Mouse (Mus musculus) mature B cell (primary cell): Measurements from ENCODE around the gene Pygm.

Source experiments
- in situ Hi-C: fragments of 300-500 bp; cut with MboI; formaldehyde crosslinking; loops from 2 replicates; pipeline ENCODE4 v1.14.3; 2019

The Pygm gene

DNA sequence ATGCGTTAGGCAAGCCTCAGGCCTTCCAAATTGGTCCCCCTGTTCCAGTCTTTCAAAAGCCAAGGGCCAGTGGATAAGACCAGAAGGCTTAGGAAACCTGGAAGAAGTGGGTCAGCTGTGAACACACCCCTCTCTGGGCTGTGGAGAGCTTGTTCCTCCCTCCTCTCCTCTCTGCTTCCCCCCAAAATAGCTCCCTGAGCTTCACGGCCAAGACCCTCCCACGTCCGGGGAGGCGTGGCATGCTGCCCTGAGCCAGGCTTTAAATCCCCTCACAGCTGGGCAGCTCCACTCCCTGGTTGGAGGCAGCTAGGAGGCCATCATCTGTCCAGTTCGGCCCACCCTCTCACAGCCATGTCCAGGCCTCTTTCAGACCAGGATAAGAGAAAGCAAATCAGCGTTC, at the start of gene Pygm:
TSS of gene Pygm (plus strand) at position 272 of the 400 bp plus-strand sequence.
- in situ Hi-C loops = no loop called here

- in situ Hi-C loops = no loop called here
Observed at GRCm38 (mm10) chr19:6334673-6335457, 49.3 kb upstream of the Pygm start, which contains the start of gene Men1. TSS of gene Men1 (plus strand) at chr19:6334979.

DNA sequence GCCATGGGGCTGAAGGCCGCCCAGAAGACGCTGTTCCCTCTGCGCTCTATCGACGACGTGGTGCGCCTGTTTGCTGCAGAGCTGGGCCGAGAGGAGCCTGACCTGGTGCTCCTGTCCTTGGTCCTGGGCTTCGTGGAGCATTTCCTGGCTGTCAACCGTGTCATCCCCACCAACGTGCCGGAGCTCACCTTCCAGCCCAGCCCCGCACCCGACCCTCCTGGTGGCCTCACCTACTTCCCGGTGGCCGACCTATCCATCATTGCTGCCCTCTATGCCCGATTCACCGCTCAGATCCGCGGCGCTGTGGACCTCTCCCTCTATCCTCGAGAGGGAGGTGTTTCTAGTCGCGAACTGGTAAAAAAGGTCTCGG, 48.8 kb upstream of the Pygm start:
- in situ Hi-C loops = no loop called here

GRCm38 (mm10) chr19:6336920-6337319, 47.3 kb upstream of the Pygm start:
- in situ Hi-C loops = no loop called here

- in situ Hi-C loops = no loop called here
Observed at GRCm38 (mm10) chr19:6338171-6338570, 46.0 kb upstream of the Pygm start.

- in situ Hi-C loops = no loop called here
Observed at GRCm38 (mm10) chr19:6338716-6339115, 45.5 kb upstream of the Pygm start.

DNA sequence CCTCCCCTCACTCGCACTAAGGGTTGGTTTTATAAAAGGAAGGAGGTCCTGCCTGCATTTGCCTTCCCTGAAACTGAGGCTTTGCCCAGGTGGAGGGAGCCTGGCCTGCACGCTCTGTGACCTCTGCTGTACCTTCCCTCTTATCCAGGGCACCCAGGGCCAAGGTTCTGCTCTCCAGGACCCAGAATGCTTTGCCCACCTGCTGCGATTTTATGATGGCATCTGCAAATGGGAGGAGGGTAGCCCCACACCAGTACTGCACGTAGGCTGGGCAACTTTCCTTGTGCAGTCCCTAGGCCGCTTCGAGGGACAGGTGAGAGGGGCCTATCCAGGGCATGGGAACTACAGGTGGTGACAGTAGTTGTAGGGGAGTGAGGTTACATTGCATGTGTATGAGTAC, 45.0 kb upstream of the Pygm start:
- in situ Hi-C loops = no loop called here

DNA sequence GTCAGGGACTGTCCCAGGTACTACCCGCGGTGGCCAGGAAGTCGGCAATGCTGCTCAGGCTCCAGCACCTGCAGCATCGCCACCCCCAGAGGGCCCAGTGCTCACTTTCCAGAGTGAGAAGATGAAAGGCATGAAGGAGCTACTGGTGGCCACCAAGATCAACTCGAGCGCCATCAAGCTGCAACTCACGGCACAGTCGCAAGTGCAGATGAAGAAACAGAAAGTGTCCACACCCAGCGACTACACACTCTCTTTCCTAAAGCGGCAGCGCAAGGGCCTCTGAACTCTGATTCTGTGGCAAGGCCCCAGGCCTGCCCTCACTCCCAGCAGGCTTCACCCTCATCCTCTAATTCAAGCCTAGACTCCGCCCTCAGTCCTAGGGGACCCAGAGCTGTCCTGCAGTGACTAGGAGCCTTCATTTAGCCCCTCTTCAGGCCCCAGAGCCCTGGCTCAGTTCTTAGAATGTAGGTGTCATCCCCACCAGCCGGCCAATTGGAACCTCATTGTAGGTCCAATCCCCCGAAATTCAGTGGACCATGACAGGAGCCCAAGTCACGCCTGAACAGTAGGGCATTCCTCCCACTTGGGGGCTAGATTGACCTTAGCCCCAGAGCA, 44.2 kb upstream of the Pygm start:
- in situ Hi-C loops = no loop called here

- in situ Hi-C loops = no loop called here
Observed at GRCm38 (mm10) chr19:6340524-6341452, 43.4 kb upstream of the Pygm start, which contains the start of gene Map4k2. TSS of gene Map4k2 (plus strand) at chr19:6341135.

DNA sequence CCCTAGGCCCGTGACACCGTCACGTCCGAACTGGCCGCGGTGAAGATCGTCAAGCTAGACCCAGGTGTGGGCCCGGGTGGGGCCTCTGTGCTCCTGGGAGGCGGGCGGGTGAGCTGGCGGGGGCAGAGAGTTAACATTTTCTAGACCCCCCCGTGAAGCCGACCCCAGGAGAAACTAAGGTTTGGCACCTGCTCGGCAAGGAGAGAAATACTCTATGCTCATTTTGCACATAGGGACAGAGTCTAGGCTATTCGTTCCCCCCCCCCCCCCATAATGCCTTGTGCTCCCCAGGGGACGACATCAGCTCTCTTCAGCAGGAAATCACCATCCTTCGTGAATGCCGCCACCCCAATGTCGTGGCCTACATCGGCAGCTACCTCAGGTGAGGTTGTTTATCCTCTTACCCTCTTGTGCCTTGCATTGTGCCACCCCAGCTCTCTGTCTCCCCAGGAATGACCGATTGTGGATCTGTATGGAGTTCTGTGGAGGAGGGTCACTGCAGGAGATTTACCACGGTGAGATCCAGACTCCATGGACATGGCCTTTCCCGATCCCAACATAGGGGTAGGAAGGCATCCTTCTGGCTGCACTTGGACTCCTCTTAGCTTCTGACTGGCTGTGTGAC, 42.6 kb upstream of the Pygm start:
- in situ Hi-C loops = no loop called here

- in situ Hi-C loops = no loop called here
Observed at GRCm38 (mm10) chr19:6342276-6342933, 41.8 kb upstream of the Pygm start.

DNA sequence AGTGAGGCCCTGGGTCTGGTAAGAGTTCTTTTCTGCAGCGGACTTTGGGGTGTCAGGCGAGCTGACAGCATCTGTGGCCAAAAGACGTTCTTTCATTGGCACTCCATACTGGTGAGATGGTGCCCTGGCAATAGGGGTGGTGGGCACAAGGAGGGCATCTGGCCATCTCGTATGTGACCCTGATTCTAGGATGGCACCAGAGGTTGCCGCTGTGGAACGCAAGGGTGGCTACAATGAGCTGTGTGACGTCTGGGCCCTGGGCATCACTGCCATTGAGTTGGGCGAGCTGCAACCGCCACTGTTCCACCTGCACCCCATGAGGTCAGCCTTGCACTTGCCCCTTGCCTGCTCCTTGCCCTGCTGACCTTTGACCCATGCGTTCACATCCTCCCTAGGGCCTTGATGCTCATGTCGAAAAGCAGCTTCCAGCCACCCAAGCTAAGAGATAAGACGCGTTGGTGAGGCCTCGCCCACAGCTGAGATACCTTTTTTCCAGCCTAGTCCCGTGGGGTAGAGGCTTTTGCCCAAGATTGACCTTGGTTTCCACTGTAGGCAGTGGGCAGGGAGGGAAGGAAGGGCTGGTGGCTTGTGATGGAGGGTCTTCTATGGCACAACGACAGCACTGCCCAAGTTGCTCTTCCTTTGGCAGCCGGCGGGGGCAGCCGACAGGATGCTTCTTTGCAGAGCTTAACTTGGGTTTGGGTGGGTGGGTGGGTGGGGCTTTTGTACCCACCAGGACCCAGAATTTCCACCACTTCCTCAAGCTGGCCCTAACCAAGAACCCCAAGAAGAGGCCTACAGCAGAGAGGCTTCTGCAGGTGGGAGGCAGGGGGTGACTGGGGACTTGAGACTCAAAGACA, 40.9 kb upstream of the Pygm start:
- in situ Hi-C loops = no loop called here

GRCm38 (mm10) chr19:6343996-6344395, 40.2 kb upstream of the Pygm start:
- in situ Hi-C loops = no loop called here

DNA sequence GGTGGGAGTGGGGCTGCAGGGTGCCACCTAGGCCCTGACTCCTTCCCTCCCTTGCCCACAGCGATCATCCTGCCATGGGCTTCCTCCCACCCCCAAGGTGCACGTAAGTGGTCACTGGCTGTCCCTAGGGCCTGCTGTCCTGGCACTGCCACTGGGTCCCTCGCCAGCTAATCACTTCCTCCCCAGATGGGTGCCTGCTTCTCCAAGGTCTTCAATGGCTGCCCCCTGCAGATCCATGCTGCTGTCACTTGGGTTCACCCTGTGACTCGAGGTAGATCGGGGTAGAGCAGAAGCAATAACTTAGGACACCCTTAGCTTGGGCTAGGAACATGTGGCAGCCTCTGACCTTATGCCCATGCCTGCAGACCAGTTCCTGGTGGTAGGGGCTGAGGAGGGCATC, 38.2 kb upstream of the Pygm start:
- in situ Hi-C loops = no loop called here

DNA sequence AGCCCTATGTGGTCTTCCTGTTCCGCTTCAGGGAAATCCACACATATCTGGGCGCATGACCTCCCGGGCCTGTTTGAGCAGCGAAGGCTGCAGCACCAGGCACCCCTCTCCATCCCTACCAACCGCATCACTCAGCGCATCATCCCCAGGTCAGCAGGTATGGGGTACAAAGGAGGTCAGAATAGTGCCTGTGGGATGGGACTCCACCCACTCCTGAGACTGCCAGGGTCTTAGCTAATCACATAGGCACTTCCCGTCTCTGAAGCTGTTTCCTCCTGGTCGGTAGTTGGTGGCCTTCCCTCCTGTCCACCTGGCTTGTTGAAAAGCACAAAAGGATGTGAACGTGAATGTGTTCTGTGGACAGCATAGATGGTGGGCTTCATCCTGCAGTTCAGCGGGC, 37.5 kb upstream of the Pygm start:
- in situ Hi-C loops = no loop called here

GRCm38 (mm10) chr19:6347615-6348014, 36.6 kb upstream of the Pygm start:
- in situ Hi-C loops = no loop called here

- in situ Hi-C loops = no loop called here
Observed at GRCm38 (mm10) chr19:6348717-6349116, 35.5 kb upstream of the Pygm start.

GRCm38 (mm10) chr19:6349215-6349983, 34.8 kb upstream of the Pygm start:
- in situ Hi-C loops = no loop called here

- in situ Hi-C loops = no loop called here
Observed at GRCm38 (mm10) chr19:6351431-6352106, 32.6 kb upstream of the Pygm start.
